Mouse (Mus musculus) intestine, embryonic 14.5 days (tissue): ENCODE measurements around the gene Clasp2. TPM values are rescaled to one million over a fixed set of nuclear protein-coding genes. Genes with fewer than 3 reads are reported as not detected.
"Not testable (repeated sequence)": the region's sequence is repeated elsewhere in the genome, so short reads cannot be mapped to it uniquely, and the experiment has no call there.

ENCODE experiments used
- ATAC-seq: fragments of 200-750 bp; cut with Nextera tagmentation; replicated peaks from 2 replicates; pipeline ENCODE4 v1.8.0; 2017; ENCODE audit warnings: low read depth, moderate number of reproducible peaks, moderate TSS enrichment, moderate library complexity; ENCODE audit not compliant: low FRiP score, low TSS enrichment
- DNase-seq: peaks from one replicate; pipeline ENCODE4 v3.0.0-alpha.2; 2018; ENCODE audit warnings: low spot score
- H3K27ac ChIP-seq: fragments of 300-500 bp; sonication (generic); 2 replicates; pipeline ENCODE4 v1.5.1; 2014; ENCODE audit warnings: low read depth, mild to moderate bottlenecking, control low read depth
- H3K27me3 ChIP-seq: fragments of 300-500 bp; sonication (generic); replicated peaks from 2 replicates; pipeline ENCODE4 v1.6.1; 2014; ENCODE audit warnings: low read length, control low read depth; ENCODE audit not compliant: control insufficient read depth, insufficient read depth
- H3K36me3 ChIP-seq: fragments of 300-500 bp; sonication (generic); 2 replicates; pipeline ENCODE4 v1.6.1; 2014; ENCODE audit warnings: low read length, control low read depth; ENCODE audit not compliant: control insufficient read depth, insufficient read depth
- H3K4me1 ChIP-seq: fragments of 300-500 bp; sonication (generic); replicated peaks from 2 replicates; pipeline ENCODE4 v1.6.1; 2014; ENCODE audit warnings: low read length, control low read depth, mixed read lengths; ENCODE audit not compliant: control insufficient read depth, insufficient read depth
- H3K4me2 ChIP-seq: fragments of 300-500 bp; sonication (generic); 2 replicates; pipeline ENCODE4 v1.6.1; 2014; ENCODE audit warnings: low read length
- H3K4me3 ChIP-seq: fragments of 300-500 bp; sonication (generic); 2 replicates; pipeline ENCODE4 v1.5.1; 2014; ENCODE audit warnings: low read depth, low read length, control low read depth, mixed read lengths
- H3K9ac ChIP-seq: fragments of 300-500 bp; sonication (generic); 2 replicates; pipeline ENCODE4 v1.6.1; 2014; ENCODE audit warnings: mild to moderate bottlenecking, low read length
- H3K9me3 ChIP-seq: fragments of 300-500 bp; sonication (generic); 2 replicates; pipeline ENCODE4 v1.6.1; 2016; ENCODE audit warnings: low read length, control low read depth; ENCODE audit not compliant: control insufficient read depth
- WGBS: fragments of 180-500 bp; shearing (Covaris S2); extraction: QIAGEN DNeasy Blood & Tissue Kit; methylation state at CpG from one replicate; pipeline ENCODE4 v1.1.7; 2014; 5-methylcytosine and 5-hydroxymethylcytosine counted together
- polyA plus RNA-seq: library from polyadenylated mRNA; unstranded; fragments of >200 nt; fragmentation: Nextera tagmentation; extraction: Ambion mirVana; gene quantifications from 2 replicates; pipeline ENCODE4 v1.2.1, GENCODE M21; 2014

Clasp2 gene
- polyA plus RNA-seq, 1 experiment from 2014 or later, result 30.3 TPM

- Histone ChIP-seq H3K27me3 (no peaks in the 10 kb centered on the region), H3K4me2 (no peak overlapping the region), H3K36me3 (no peaks in the 10 kb centered on the region), H3K27ac (no peak overlapping the region), H3K9ac (no peak overlapping the region), H3K9me3 (no peaks in the 10 kb centered on the region), H3K4me1 (no peaks in the 10 kb centered on the region), H3K4me3 (no peak overlapping the region)
- 41% methylated on average over 5 of the region's 5 CpGs for WGBS
- DNase-seq, result no peak
- no peak for ATAC-seq
Measured at GRCm38 (mm10) chr9:113719063-113719462, 22.2 kb upstream of the Clasp2 start.

GRCm38 (mm10) chr9:113724646-113725045 is 16.6 kb upstream of the Clasp2 start:
- Histone ChIP-seq H3K9me3 (no peaks in the 10 kb centered on the region), H3K4me2 (no peak overlapping the region), H3K36me3 (no peaks in the 10 kb centered on the region), H3K9ac (no peak overlapping the region), H3K27ac (no peak overlapping the region), H3K4me3 (no peak overlapping the region), H3K4me1 (no peaks in the 10 kb centered on the region), H3K27me3 (no peaks in the 10 kb centered on the region)
- ATAC-seq (no peak), DNase-seq (no peak)
- WGBS, result 80% methylated on average over 15 of the region's 15 CpGs

GRCm38 (mm10) chr9:113725609-113726008 is 15.7 kb upstream of the Clasp2 start:
- not testable (repeated sequence) for H3K36me3 ChIP-seq, H3K9ac ChIP-seq, H3K4me2 ChIP-seq, H3K4me1 ChIP-seq, H3K9me3 ChIP-seq, ATAC-seq, H3K27ac ChIP-seq, H3K4me3 ChIP-seq, H3K27me3 ChIP-seq, DNase-seq
- 88% methylated on average over 5 of the region's 5 CpGs for WGBS

GRCm38 (mm10) chr9:113726131-113726530 is 15.1 kb upstream of the Clasp2 start:
- no peak overlapping the region for H3K4me2 ChIP-seq
- H3K27me3 ChIP-seq, result no peaks in the 10 kb centered on the region
- no peaks in the 10 kb centered on the region for H3K36me3 ChIP-seq
- no peak overlapping the region for H3K27ac ChIP-seq
- H3K4me1 ChIP-seq, result no peaks in the 10 kb centered on the region
- H3K9ac ChIP-seq, result no peak overlapping the region
- no peaks in the 10 kb centered on the region for H3K9me3 ChIP-seq
- H3K4me3 ChIP-seq, result no peak overlapping the region
- WGBS, result 47% methylated on average over 3 of the region's 3 CpGs
- DNase-seq (no peak), ATAC-seq (no peak)

- DNase-seq (no peak), ATAC-seq (no peak)
- H3K4me1 ChIP-seq, result no peaks in the 10 kb centered on the region
- H3K4me3 ChIP-seq, result no peak overlapping the region
- WGBS, result 84% methylated on average over 18 of the region's 18 CpGs
- H3K36me3 ChIP-seq, result no peaks in the 10 kb centered on the region
- no peak overlapping the region for H3K9ac ChIP-seq
- H3K4me2 ChIP-seq, result no peak overlapping the region
- no peak overlapping the region for H3K27ac ChIP-seq
- no peaks in the 10 kb centered on the region for H3K9me3 ChIP-seq
- no peaks in the 10 kb centered on the region for H3K27me3 ChIP-seq
Measured at GRCm38 (mm10) chr9:113726991-113727680, 14.1 kb upstream of the Clasp2 start.

- H3K4me1 ChIP-seq, result no peaks in the 10 kb centered on the region
- 80% methylated on average over 3 of the region's 3 CpGs for WGBS
- ATAC-seq (no peak), DNase-seq (no peak)
- no peak overlapping the region for H3K4me2 ChIP-seq
- no peaks in the 10 kb centered on the region for H3K36me3 ChIP-seq
- H3K27ac ChIP-seq, result no peak overlapping the region
- no peaks in the 10 kb centered on the region for H3K27me3 ChIP-seq
- no peak overlapping the region for H3K9ac ChIP-seq
- no peaks in the 10 kb centered on the region for H3K9me3 ChIP-seq
- H3K4me3 ChIP-seq, result no peak overlapping the region
Measured at GRCm38 (mm10) chr9:113731540-113731939, 9.7 kb upstream of the Clasp2 start.

- no peak overlapping the region for H3K9ac ChIP-seq
- H3K4me2 ChIP-seq, result no peak overlapping the region
- no peak for ATAC-seq
- H3K36me3 ChIP-seq, result no peaks in the 10 kb centered on the region
- H3K9me3 ChIP-seq, result no peaks in the 10 kb centered on the region
- no peaks in the 10 kb centered on the region for H3K27me3 ChIP-seq
- H3K27ac ChIP-seq, result no peak overlapping the region
- H3K4me1 ChIP-seq, result peaks cover 5% of the 10 kb centered on the region; the same call in 1 of the 2 replicates
- H3K4me3 ChIP-seq, result no peak overlapping the region
- no peak for DNase-seq
Measured at GRCm38 (mm10) chr9:113735920-113736319, 5.4 kb upstream of the Clasp2 start.

- Histone ChIP-seq H3K27ac (no peak overlapping the region), H3K36me3 (no peaks in the 10 kb centered on the region), H3K9me3 (no peaks in the 10 kb centered on the region), H3K9ac (no peak overlapping the region), H3K4me3 (no peak overlapping the region), H3K4me1 (peaks cover 7% of the 10 kb centered on the region; the same call in 1 of the 2 replicates), H3K27me3 (no peaks in the 10 kb centered on the region), H3K4me2 (no peak overlapping the region)
- DNase-seq (no peak), ATAC-seq (no peak)
- WGBS, result 75% methylated on average over 9 of the region's 9 CpGs
Measured at GRCm38 (mm10) chr9:113738021-113738420, 3.3 kb upstream of the Clasp2 start.

GRCm38 (mm10) chr9:113738941-113739340 is 2.3 kb upstream of the Clasp2 start:
- ATAC-seq (no peak), DNase-seq (no peak)
- WGBS, result 85% methylated on average over 6 of the region's 6 CpGs
- Histone ChIP-seq H3K4me3 (no peak overlapping the region), H3K27me3 (no peaks in the 10 kb centered on the region), H3K4me2 (no peak overlapping the region), H3K9ac (no peak overlapping the region), H3K36me3 (no peaks in the 10 kb centered on the region), H3K27ac (no peak overlapping the region), H3K4me1 (peaks cover 10% of the 10 kb centered on the region; the same call in 1 of the 2 replicates), H3K9me3 (no peaks in the 10 kb centered on the region)
